Mouse (Mus musculus): Measurements from ENCODE around the gene Stam2. TPM values are rescaled to one million over a fixed set of nuclear protein-coding genes. Genes with fewer than 3 reads are reported as not detected.

Stam2 gene
- total and polyA plus RNA-seq, 3 experiments, result 9.3 to 20.5 (median 16.5) TPM

- Histone ChIP-seq H3K27ac (ENCODE audit: insufficient read depth, low read depth) (no peak overlapping the region), H3K27me3 (replicated peaks) (no peaks in the 10 kb centered on the region), H3K36me3 (replicated peaks in 1 of 2; ENCODE audit: control insufficient read depth in 1 of 2, insufficient read depth in 1 of 2, low read length in 1 of 2) (peaks cover 2 to 15% of the 10 kb centered on the region in 2 experiments), H3K4me1 (ENCODE audit: control insufficient read depth in 1 of 2, insufficient read depth in 2 of 2) (peaks cover 0 to 19% of the 10 kb centered on the region in 2 experiments; a peak in 1 of 4 replicates), H3K4me3 (replicated peaks in 1 of 3; ENCODE audit: low read depth in 2 of 3, low read length in 2 of 3, poor library complexity in 1 of 3) (no peak overlapping the region), H3K9me3 (replicated peaks; ENCODE audit: low read length) (peaks cover 4% of the 10 kb centered on the region), H3K4me2 (ENCODE audit: insufficient read depth, low read depth, poor library complexity, severe bottlenecking) (no peak overlapping the region), H3K79me2 (replicated peaks; ENCODE audit: control insufficient read depth, extremely low read depth, insufficient read depth, poor library complexity, severe bottlenecking) (peaks cover 7% of the 10 kb centered on the region), H3K9ac (ENCODE audit: insufficient read depth, low read depth) (no peak overlapping the region)
- TF ChIP-seq SMC3 (IDR thresholded peaks at IDR 0.05; ENCODE audit: low read depth, low read length) (no peak), ZKSCAN1 (IDR thresholded peaks at IDR 0.05; ENCODE audit: borderline replicate concordance, low read depth, low read length) (no peak), KAT2A (IDR thresholded peaks at IDR 0.05; ENCODE audit: insufficient replicate concordance, low read length) (no peak), CTCF (conservative IDR thresholded peaks at IDR 0.05 in 1 of 2, IDR thresholded peaks at IDR 0.05 in 1 of 2; ENCODE audit: low read depth in 2 of 2, low read length in 2 of 2) (peak in 1 of 2 experiments; percentile 34; a peak in 2 of 4 replicates)
- dilution Hi-C loops (cut with MboI; ENCODE audit: extremely low pct_ligation_motif_present, extremely low pct_unique_long_range_greater_than_20kb, low sequenced_read_pairs), result no loop called here
- DNase-seq (ENCODE audit: extremely low read depth), result no peak
- in situ Hi-C loops (cut with MboI; ENCODE audit: low pct_ligation_motif_present, low pct_unique_long_range_greater_than_20kb, low sequenced_read_pairs), result loop anchor here (5.0 kb wide), 1 partner anchor 112 kb away; no protein-coding TSS in a partner anchor
Observed at GRCm38 (mm10) chr2:52744099-52744498, 2.0 kb upstream of the Stam2 start.

- dilution Hi-C loops (cut with MboI; ENCODE audit: extremely low pct_ligation_motif_present, extremely low pct_unique_long_range_greater_than_20kb, low sequenced_read_pairs), result no loop called here
- peak; percentile 31 for DNase-seq (ENCODE audit: extremely low read depth)
- in situ Hi-C loops (cut with MboI; ENCODE audit: low pct_ligation_motif_present, low pct_unique_long_range_greater_than_20kb, low sequenced_read_pairs), result loop anchor here (5.0 kb wide), 1 partner anchor 109 kb away; no protein-coding TSS in a partner anchor
- TF ChIP-seq MXI1 (IDR thresholded peaks at IDR 0.05; ENCODE audit: low read depth, low read length) (no peak), IRF4 (IDR thresholded peaks at IDR 0.05; ENCODE audit: low read depth, low read length) (no peak), MEF2A (IDR thresholded peaks at IDR 0.05; ENCODE audit: borderline replicate concordance, low read depth, low read length) (no peak), MAZ (IDR thresholded peaks at IDR 0.05; ENCODE audit: low read depth, low read length) (no peak), EP300 (IDR thresholded peaks at IDR 0.05; ENCODE audit: low read length) (no peak), E2F4 (IDR thresholded peaks at IDR 0.05; ENCODE audit: insufficient replicate concordance, low read depth, low read length) (no peak), ETS1 (conservative IDR thresholded peaks at IDR 0.05; ENCODE audit: low read depth, low read length) (no peak), BHLHE40 (IDR thresholded peaks at IDR 0.05; ENCODE audit: low read depth, low read length) (no peak), ZKSCAN1 (IDR thresholded peaks at IDR 0.05; ENCODE audit: borderline replicate concordance, low read depth, low read length) (no peak), PAX5 (IDR thresholded peaks at IDR 0.05; ENCODE audit: low read length) (no peak), CHD1 (IDR thresholded peaks at IDR 0.05; ENCODE audit: low read depth, low read length) (no peak), CTCF (conservative IDR thresholded peaks at IDR 0.05 in 1 of 2, IDR thresholded peaks at IDR 0.05 in 1 of 2; ENCODE audit: low read depth in 2 of 2, low read length in 2 of 2) (peak in 1 of 2 experiments; percentile 32; a peak in 1 of 4 replicates), ZMIZ1 (IDR thresholded peaks at IDR 0.05; ENCODE audit: low read depth, low read length) (0 out of 2 replicates have a peak, but pooled peaks have one; percentile 30), RCOR1 (conservative IDR thresholded peaks at IDR 0.05; ENCODE audit: low read depth, low read length) (no peak), GABPA (IDR thresholded peaks at IDR 0.05; ENCODE audit: insufficient replicate concordance, low read depth, low read length) (no peak), ZNF384 (IDR thresholded peaks at IDR 0.05; ENCODE audit: low read depth, low read length) (peak; percentile 45; the same call in 1 of the 2 replicates), JUND (conservative IDR thresholded peaks at IDR 0.05; ENCODE audit: low read depth, low read length) (no peak), MYC (IDR thresholded peaks at IDR 0.05; ENCODE audit: low read depth, low read length) (no peak), MAX (IDR thresholded peaks at IDR 0.05; ENCODE audit: low read length) (no peak), USF2 (conservative IDR thresholded peaks at IDR 0.05; ENCODE audit: low read depth, low read length) (no peak), ZC3H11A (IDR thresholded peaks at IDR 0.05; ENCODE audit: low read depth, low read length) (no peak), SIN3A (IDR thresholded peaks at IDR 0.05; ENCODE audit: low read length) (no peak; the same call in 1 of the 2 replicates), USF1 (IDR thresholded peaks at IDR 0.05; ENCODE audit: low read depth, low read length) (no peak), MAFK (IDR thresholded peaks at IDR 0.05; ENCODE audit: insufficient replicate concordance, low read length) (no peak), POLR2AphosphoS2 (IDR thresholded peaks at IDR 0.05; ENCODE audit: low read depth, low read length) (no peak), KAT2A (IDR thresholded peaks at IDR 0.05; ENCODE audit: insufficient replicate concordance, low read length) (no peak), RAD21 (IDR thresholded peaks at IDR 0.05; ENCODE audit: low read depth, low read length) (peak; percentile 19), ELF1 (IDR thresholded peaks at IDR 0.05; ENCODE audit: low read depth, low read length) (no peak), NRF1 (IDR thresholded peaks at IDR 0.05; ENCODE audit: low read depth, low read length) (no peak)
Observed at GRCm38 (mm10) chr2:52741681-52742255, 313 bp downstream of the Stam2 start.

More at GRCm38 (mm10) chr2:52741681-52742255, 313 bp downstream of the Stam2 start:
- peak overlapping the region; percentile 64 for H3K9ac ChIP-seq (ENCODE audit: insufficient read depth, low read depth)
- H3K4me2 ChIP-seq (ENCODE audit: insufficient read depth, low read depth, poor library complexity, severe bottlenecking), result peak overlapping the region; percentile 25; the same call in 1 of the 2 replicates
- H3K9me3 ChIP-seq (replicated peaks; ENCODE audit: low read length), result no peaks in the 10 kb centered on the region
- H3K36me3 ChIP-seq (replicated peaks in 1 of 2; ENCODE audit: control insufficient read depth in 1 of 2, insufficient read depth in 1 of 2, low read length in 1 of 2), result peaks cover 3 to 24% of the 10 kb centered on the region in 2 experiments
- H3K79me2 ChIP-seq (replicated peaks; ENCODE audit: control insufficient read depth, extremely low read depth, insufficient read depth, poor library complexity, severe bottlenecking), result peaks cover 7% of the 10 kb centered on the region
- peak overlapping the region; percentile 72 for H3K27ac ChIP-seq (ENCODE audit: insufficient read depth, low read depth)
- H3K4me1 ChIP-seq (ENCODE audit: control insufficient read depth in 1 of 2, insufficient read depth in 2 of 2), result peaks cover 0 to 19% of the 10 kb centered on the region in 2 experiments; a peak in 1 of 4 replicates
- H3K27me3 ChIP-seq (replicated peaks), result no peaks in the 10 kb centered on the region
- H3K4me3 ChIP-seq (replicated peaks in 1 of 3; ENCODE audit: low read depth in 2 of 3, low read length in 2 of 3, poor library complexity in 1 of 3), result peak overlapping the region; percentile 83 to 91 (median 89)
